Mouse (Mus musculus) yolk sac, embryonic 10.5 days (tissue): ENCODE measurements around the gene Rxra.

Experiments
- DNase-seq: peaks from one replicate; pipeline ENCODE4 v3.0.0-alpha.2; 2017; ENCODE audit warnings: low spot score

Gene Rxra

GRCm38 (mm10) chr2:27702904-27703666, 26.8 kb downstream of the Rxra start:
- peak; percentile 87 for DNase-seq

GRCm38 (mm10) chr2:27703852-27704640, 27.8 kb downstream of the Rxra start:
- no peak for DNase-seq

- no peak for DNase-seq
These were observed 28.4 kb downstream of the Rxra start for GRCm38 (mm10) chr2:27704641-27705040.

GRCm38 (mm10) chr2:27710871-27711382, 34.7 kb downstream of the Rxra start:
- DNase-seq: no peak

GRCm38 (mm10) chr2:27712626-27713025, 36.4 kb downstream of the Rxra start:
- DNase-seq: no peak

- no peak for DNase-seq
These were observed 37.1 kb downstream of the Rxra start for GRCm38 (mm10) chr2:27713378-27713777.

- no peak for DNase-seq
These were observed 37.9 kb downstream of the Rxra start for GRCm38 (mm10) chr2:27714131-27714530.

GRCm38 (mm10) chr2:27715221-27715620, 39.0 kb downstream of the Rxra start:
- no peak for DNase-seq

- no peak for DNase-seq
These were observed 40.1 kb downstream of the Rxra start for GRCm38 (mm10) chr2:27716339-27716738.

GRCm38 (mm10) chr2:27718191-27718590, 42.0 kb downstream of the Rxra start:
- no peak for DNase-seq

GRCm38 (mm10) chr2:27719601-27720000, 43.4 kb downstream of the Rxra start:
- no peak for DNase-seq

GRCm38 (mm10) chr2:27721611-27722010, 45.4 kb downstream of the Rxra start:
- DNase-seq: no peak

GRCm38 (mm10) chr2:27724729-27725316, 48.6 kb downstream of the Rxra start:
- DNase-seq: no peak

GRCm38 (mm10) chr2:27727994-27728854, 52.0 kb downstream of the Rxra start:
- DNase-seq: no peak

GRCm38 (mm10) chr2:27729009-27729408, 52.8 kb downstream of the Rxra start:
- no peak for DNase-seq

- no peak for DNase-seq
These were observed 54.0 kb downstream of the Rxra start for GRCm38 (mm10) chr2:27730002-27730905.

- no peak for DNase-seq
These were observed 56.8 kb downstream of the Rxra start for GRCm38 (mm10) chr2:27733021-27733420.

GRCm38 (mm10) chr2:27734328-27734727, 58.1 kb downstream of the Rxra start:
- DNase-seq: no peak

GRCm38 (mm10) chr2:27734800-27735199, 58.6 kb downstream of the Rxra start:
- no peak for DNase-seq

GRCm38 (mm10) chr2:27736802-27737201, 60.6 kb downstream of the Rxra start:
- no peak for DNase-seq

GRCm38 (mm10) chr2:27738396-27738795, 62.2 kb downstream of the Rxra start:
- no peak for DNase-seq
